Mouse (Mus musculus) urinary bladder, adult 18-20 months (tissue): ENCODE measurements around the gene Mindy1.
"Not testable (repeated sequence)": the region's sequence is repeated elsewhere in the genome, so short reads cannot be mapped to it uniquely, and the experiment has no call there.

Experiments used
- DNase-seq, 2 experiments: peaks; one replicate each; pipeline ENCODE4 v3.0.0; 2022; ENCODE audit warnings: low spot score in 2 of 2, mixed read lengths in 2 of 2

Gene Mindy1

GRCm38 (mm10) chr3:95319701-95320625, 38.8 kb downstream of the Mindy1 start:
- no peak for DNase-seq

GRCm38 (mm10) chr3:95323429-95323828, 42.3 kb downstream of the Mindy1 start:
- no peak for DNase-seq

- DNase-seq, result no peak
Observed at GRCm38 (mm10) chr3:95324454-95325144, 43.5 kb downstream of the Mindy1 start.

- DNase-seq, result no peak
Observed at GRCm38 (mm10) chr3:95328803-95329404, 47.8 kb downstream of the Mindy1 start.

DNA sequence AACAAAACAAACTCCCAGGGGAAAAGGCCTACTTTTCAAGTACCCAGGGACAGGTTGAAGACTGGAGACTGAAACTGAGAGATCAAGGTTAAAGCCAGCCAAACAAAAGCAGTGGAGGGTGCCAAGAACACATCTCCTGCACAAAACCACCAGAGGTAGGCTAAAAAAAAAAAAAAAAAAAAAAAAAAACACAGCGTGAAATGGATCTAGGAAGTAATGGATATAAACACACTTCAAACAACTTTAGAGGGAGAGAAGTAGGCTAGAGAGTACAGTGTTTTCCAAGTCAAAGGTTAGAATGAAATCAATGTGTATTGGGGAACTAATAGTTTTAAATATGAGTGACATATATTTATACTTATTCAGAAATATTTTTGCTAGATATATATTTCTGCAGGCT, 50.4 kb downstream of the Mindy1 start:
- DNase-seq, result no peak

GRCm38 (mm10) chr3:95337345-95337744, 56.2 kb downstream of the Mindy1 start:
- no peak for DNase-seq

GRCm38 (mm10) chr3:95338251-95338650, 57.1 kb downstream of the Mindy1 start:
- DNase-seq, result no peak

DNA sequence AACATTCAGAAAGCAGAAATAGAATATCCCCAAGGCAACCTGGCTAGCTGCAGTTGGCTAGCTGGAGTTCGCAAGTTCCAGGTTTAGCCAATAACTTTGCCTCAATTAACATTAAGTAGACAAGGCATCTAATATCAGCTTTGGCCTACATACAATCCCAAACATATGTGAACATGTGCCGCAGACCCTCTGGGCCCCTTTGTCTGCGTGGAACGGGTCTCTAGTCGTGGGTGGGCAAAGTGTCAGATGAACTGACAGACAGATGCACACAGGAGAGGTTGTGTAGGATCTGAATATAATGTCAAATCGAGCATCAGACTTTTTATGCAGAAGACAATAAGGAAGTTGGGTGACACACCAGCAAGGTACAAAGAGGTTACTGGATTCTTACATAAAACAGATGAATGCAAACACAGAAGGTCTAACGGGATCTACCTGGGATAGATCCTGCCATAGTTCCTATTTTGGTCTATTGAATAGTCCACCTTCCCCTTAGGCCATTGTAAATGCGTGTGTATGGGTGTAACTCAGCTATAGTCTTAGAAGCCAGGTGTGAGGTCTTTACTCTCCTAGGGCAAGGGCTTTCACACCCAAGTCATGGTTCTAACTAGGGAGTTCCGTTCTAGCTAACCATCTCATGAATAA, 62.3 kb downstream of the Mindy1 start:
- DNase-seq, result not testable (repeated sequence)
